Mouse (Mus musculus): ENCODE results near the gene Hint1. TPM values are rescaled to one million over a fixed set of nuclear protein-coding genes. Genes with fewer than 3 reads are reported as not detected.

Gene Hint1
- total RNA-seq, 2 experiments from 2014 or later, result 347 to 382 TPM

DNA sequence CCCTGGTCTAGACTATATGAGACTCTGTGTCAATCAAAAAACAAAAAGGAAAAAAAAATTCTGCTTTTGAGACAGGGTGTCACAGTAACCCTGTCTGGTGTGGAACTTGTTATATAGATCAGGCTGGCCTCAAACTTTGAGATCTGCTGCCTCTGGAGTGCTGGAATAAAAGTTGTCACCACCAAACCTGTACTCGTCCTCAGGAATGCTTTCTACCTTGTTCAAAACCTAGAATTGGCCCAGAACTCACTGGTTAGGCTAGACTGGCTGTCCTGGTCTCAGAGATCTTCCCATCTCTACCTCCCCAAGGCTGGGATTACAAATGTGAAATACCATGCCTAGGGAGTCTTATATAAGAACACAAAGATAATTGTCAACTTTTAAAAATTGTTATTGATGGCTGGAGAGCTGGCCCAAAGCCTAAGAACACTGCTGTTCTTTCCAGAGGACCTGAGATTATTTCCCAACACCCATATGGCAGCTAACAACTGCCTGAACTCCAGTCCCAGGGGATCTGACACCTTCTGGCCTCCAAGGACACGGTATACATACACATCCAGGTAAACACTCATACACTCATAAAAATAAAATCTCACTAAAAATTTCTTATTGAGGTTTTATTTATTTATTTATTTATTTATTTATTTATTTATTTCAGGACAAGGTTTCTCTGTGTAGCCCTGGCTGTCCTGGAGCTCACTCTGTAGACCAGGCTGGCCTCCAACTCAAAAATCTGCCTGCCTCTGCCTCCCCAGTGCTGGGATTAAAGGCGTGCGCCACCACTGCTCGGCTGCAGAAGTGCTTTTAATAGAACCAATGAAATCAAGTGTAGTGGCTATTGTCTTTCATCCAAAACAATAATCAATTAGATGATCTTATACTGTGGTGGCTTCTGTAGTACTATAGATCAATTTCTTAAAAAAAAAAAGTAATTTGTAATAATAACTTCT is 4.4 kb upstream of the Hint1 start:
- DNase-seq (ENCODE audit: low spot score in 2 of 2), result no peak

GRCm38 (mm10) chr11:54862621-54863520 is 3.3 kb upstream of the Hint1 start:
- DNase-seq (ENCODE audit: low spot score in 2 of 2), result peak in 1 of 2 experiments; percentile 46

DNA sequence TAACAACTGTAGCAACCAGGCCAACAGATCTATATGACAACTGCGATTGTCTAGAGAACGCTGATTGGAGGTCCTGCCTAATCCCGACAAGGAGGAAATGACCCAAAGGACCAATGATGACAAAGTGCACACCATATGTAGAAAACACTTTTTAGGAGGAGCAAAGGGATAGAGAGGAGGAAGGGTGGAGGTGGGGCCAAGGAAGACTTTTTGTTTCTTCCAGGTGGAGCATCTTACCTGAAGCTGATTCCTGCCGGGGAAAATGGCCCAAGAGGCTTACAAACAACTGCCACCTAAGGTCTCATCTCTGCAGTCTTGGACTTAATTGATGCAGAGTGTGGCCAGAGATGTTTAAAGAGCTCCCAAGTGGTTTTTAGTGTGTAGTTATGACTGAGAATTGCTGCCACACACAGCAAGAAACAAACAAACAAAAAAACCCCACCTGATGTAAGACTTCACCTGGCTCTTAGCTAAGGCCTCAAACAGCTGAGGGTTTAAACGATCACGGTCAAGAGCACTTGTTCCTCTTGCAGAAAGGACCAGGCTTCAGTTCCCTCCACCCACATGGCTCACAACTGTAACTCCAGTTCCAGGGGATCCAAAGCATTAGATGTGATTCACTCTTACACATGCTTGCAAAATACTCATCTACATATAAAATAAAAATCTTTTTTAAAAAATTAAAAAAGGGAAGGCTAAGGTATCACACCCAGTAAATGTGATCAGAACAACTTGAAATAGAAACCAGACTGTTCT is 675 bp upstream of the Hint1 start:
- DNase-seq (ENCODE audit: low spot score in 2 of 2), result no peak

- DNase-seq (ENCODE audit: low spot score in 2 of 2), result no peak
Measured at GRCm38 (mm10) chr11:54867049-54867385, 834 bp downstream of the Hint1 start.

DNA sequence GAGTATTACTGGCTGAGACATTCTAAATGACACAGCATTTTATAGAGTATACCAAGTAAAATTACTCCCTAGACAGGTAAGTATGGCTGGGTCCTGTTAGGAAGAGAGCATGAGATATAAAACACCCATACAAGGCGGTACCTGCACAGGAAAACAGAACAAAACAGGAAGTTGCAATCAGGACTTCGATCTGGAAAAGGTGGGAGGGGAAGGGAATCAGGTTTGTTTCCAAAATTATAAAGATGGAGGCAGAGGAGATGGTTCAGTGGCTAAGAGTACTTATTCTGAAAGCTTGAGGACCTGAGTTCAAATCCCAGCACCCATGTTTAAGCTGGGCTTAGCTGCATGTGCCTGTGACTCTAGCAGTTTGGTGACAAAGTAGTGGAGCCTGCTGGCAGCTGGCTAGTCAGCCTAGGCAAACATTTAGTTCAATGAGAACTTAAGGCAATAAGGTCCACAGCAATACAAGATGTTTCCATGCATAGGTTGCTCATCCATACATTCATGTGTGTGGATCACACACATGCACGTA is 1.8 kb downstream of the Hint1 start:
- DNase-seq (ENCODE audit: low spot score in 2 of 2), result no peak

- no peak for DNase-seq (ENCODE audit: low spot score in 2 of 2)
Measured at GRCm38 (mm10) chr11:54868445-54868844, 2.3 kb downstream of the Hint1 start.

- no peak for DNase-seq (ENCODE audit: low spot score in 2 of 2)
Measured at GRCm38 (mm10) chr11:54869318-54869717, 3.1 kb downstream of the Hint1 start.

GRCm38 (mm10) chr11:54871831-54872537 is 5.8 kb downstream of the Hint1 start:
- DNase-seq (ENCODE audit: low spot score in 2 of 2), result peak in 1 of 2 experiments; percentile 27

DNA sequence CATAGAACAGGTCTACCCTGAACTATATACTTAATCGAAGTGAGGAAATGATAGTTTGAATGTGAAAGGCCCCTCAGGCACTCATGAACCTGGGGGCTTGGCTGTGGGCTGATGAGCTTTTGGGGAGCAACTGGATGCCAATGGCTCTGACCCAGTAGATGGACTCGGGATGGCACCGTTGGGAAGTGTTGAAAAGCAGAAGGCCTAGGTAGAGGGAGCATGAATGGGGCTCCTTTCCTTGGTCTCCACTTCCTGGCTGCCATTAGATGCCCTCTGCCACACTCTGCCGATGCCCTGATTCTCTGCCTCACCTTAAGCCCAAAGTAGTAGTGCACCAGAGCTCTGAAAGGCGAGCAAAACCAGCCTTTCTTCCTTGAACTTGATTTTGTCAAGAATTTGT is 9.8 kb downstream of the Hint1 start:
- DNase-seq (ENCODE audit: low spot score in 2 of 2), result no peak

DNA sequence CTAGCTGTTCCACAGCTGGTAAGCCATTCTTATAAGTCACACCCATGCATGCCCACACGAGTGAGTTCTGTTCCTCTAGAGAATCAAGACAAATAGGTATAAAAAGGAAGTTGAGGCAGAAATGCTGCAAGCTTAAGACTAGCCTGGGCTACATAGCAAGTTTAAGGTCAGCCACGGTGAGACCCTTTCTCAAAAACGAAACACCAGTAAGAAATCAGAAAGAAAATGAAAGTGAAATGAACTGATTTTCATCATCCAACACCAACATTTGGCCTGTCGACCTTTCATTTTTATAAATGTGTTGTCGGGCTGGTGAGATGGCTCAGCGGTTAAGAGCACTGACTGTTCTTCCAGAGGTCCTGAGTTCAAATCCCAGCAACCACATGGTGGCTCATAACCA is 12.7 kb downstream of the Hint1 start:
- DNase-seq (ENCODE audit: low spot score in 2 of 2), result no peak

GRCm38 (mm10) chr11:54879434-54879833 is 13.3 kb downstream of the Hint1 start:
- DNase-seq (ENCODE audit: low spot score in 2 of 2), result peak; percentile 36 to 50

DNA sequence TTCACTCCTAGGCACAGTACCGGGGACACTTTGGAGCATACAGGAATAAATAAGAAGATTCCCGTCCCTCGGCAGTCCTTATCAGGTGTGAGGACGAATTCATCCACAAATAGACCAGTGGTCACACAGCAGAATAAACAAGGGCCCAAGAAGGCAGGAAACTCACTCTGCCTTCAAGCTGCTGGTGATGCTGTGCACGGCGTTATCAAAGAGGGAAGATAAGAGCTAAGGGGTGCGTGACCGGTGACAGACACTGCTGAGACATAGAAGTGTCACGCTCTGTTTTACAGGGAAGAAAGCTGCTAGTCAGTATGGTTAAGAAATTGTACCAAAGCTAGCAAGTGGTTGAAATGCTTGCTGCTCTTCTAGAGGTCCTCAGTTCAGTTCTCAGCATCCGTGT is 13.7 kb downstream of the Hint1 start:
- no peak for DNase-seq (ENCODE audit: low spot score in 2 of 2)

- no peak for DNase-seq (ENCODE audit: low spot score in 2 of 2)
Measured at GRCm38 (mm10) chr11:54881051-54881474, 14.9 kb downstream of the Hint1 start.

DNA sequence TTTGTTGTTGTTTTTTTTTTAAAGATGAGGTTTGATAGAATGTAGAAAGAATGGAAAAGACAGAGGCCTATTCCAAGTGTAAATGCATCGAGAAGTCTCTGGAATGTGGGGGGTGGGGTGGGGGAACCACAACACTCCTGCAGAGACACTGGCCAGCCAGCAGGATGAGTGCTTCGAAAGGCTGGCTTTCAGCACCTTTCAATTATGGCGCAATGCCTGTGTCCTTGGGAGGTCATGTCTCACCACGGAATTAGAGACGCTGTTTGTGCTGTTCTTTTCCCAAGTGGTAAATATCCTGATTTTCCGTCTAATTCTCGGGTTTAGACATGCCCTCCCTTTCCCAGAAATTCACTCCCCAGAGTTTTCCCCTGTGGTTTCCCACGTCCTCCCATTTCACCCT is 16.5 kb downstream of the Hint1 start:
- DNase-seq (ENCODE audit: low spot score in 2 of 2), result peak; percentile 45 to 48

DNA sequence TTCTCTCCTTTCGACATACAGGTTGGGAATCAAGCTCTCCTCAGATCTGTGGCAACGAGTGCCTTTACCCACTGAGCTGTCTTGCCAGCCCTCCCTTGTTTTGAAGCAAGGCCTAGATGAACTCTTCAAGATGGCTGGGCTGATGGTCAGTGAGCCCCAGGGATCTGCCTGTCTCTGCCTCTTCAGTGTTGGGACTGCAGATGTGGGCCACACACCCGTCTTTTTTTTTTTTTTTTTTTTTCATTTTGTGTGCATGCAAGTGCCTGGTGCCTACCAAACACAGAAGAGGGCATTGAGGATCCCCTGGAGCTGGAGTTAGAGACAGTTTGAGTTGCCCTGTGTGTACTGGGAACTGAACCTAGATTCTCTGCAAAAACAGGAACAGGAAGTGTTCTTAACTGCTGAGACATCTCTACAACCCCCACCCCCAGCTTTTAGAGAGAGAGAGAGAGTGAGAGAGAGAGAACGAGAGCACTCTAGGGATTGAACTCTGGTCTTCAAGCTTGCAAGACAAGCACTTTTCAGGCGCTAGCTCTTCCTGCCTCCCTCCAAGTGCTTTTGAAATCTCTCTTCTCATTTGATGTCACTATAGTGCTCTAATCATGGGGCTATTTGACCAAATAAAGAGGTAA is 18.1 kb downstream of the Hint1 start:
- no peak for DNase-seq (ENCODE audit: low spot score in 2 of 2)

DNA sequence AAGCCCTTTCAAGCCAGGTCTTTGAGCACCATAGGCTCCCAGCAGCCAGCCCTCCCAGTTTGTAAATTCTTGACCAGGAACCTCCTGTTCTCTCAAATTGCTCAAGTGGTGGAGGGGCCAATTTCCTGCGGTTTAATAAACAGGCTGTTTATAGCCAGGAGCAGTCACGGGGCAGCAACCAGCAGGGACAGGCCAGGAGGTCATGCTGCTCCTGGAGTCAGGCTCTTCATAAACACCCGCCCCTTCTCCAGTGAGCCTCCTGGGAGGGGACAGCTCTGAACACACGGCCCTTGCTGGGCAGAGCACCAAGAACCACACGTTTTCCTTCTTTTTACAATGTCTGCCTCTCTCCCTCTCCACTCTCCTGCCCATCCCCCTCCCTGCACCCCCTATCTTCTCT is 18.8 kb downstream of the Hint1 start:
- no peak for DNase-seq (ENCODE audit: low spot score in 2 of 2)

GRCm38 (mm10) chr11:54885406-54885805 is 19.2 kb downstream of the Hint1 start:
- no peak for DNase-seq (ENCODE audit: low spot score in 2 of 2)

DNA sequence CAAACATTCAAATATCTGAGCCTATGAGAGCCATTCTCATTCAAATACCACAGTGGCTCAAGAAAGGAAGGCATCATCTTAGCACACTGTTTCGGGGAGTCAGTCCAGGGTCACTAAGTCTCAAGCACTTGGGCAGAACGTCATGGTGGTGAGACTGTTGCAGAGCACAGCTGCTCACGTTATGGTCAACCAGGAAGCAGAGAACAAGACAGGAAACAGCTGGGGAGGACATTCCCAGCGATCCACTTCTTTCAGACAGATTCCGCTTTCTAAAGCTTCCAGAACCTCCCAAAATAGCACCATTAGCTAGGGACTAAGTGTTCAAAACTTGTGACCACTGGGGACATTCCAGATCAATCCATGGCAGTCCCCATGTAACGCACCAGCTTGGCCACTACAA is 21.7 kb downstream of the Hint1 start:
- no peak for DNase-seq (ENCODE audit: low spot score in 2 of 2)

DNA sequence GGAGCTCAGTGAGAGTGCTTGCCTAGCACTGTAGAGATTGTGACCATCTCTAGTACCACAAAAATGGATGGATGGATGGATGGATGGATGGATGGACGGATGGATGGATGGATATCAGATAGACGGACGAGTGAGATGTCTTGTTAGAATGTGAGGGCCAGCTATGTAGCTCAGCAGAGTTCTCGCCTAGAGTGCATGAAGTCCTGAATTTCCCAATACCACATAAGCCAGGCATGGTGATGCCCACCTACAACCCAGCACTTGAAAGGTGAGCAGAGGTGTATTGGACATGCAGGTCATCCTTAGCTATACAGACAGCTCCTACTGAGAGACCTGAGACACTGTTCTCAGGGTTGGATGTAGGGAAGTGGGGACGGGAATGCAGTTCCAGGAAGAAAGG is 25.2 kb downstream of the Hint1 start:
- DNase-seq (ENCODE audit: low spot score in 2 of 2), result no peak

DNA sequence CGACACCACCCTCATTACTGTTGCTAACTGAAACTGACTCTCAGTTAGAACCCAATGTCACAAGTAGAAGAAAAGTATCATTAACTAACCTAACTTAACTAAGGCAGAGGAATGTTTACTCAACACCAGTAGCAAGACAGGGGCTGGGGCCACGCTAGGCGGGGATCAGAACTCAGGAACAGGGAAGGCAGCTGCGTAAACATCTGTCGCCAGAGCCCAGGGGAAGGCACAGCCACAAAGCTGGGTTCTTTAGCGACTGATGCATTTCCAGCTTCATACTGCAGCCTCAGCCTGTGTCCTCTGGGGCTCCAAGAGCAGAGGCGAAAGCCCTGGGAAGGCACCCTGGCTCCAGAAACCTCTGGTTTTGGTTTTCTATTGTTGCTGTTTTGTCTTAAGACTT is 25.9 kb downstream of the Hint1 start:
- DNase-seq (ENCODE audit: low spot score in 2 of 2), result no peak
